Mouse (Mus musculus) activated CD4-positive, CD25-positive, alpha-beta regulatory T cell, adult 9 weeks (primary cell): Measurements from ENCODE around the gene Rbm18. TPM values are rescaled to one million over a fixed set of nuclear protein-coding genes. Genes with fewer than 3 reads are reported as not detected.

Source experiments
- polyA plus RNA-seq: library from polyadenylated mRNA; unstranded; fragments of 100-300 nt; shearing (Covaris generic); gene quantifications from one replicate; pipeline ENCODE4 v1.2.1, GENCODE M21; 2017

The Rbm18 gene
- polyA plus RNA-seq, result 64.8 TPM

GRCm38 (mm10) chr2:36136300-36136941 lies at the start of gene Rbm18, which contains the start of gene Mrrf:
Gene Rbm18, minus strand, starts transcription at chr2:36136773.
Gene Mrrf, plus strand, starts transcription at chr2:36136389.

DNA sequence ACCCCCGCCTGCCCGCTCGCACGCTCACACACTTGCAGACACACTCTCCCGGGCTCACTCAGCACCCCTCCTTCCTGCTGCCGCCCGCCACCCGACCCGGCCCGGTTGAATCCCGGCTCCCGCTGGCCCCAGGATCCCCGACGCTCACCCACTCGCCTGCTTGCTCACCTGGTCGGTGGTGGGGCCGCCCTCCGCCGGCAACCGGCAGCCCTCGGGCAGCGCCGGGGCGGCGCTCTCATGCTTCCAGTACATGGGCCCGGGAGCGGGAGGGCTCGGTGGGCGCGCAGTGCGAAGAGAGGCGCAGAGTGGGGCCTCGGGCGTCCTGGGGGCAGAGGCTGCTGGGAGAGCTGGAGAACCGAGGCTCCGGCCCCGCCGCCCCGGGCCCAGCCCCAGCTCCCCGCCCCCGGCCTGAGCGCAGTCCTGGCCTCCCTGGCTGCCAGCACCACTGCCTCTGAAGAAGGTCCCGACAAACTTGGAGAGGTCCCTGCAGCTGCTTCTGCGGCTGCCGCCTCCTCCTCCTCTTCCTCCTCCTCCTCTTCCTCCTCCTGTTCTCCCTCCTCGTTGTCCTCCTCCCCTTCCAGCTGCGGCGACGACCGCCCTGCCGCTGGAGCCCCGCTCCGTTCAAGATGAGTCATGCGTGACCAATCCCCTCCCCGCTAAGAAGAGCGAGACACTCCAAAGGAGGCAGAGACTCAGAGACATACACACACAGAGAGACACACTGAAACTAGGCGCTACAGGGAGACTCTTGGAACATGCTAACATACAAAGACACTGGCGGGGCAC lies 31.4 kb downstream of the Rbm18 start, which contains the start of gene Lhx6:
Gene Lhx6 (minus strand): TSS at position 453 of the 786 bp plus-strand sequence.

Other genes starting within 250 kb of the Rbm18 start
- gene Ttll11, start 156.9 kb downstream of the Rbm18 start, polyA plus RNA-seq, result not detected
- gene Ndufa8, start 87.4 kb downstream of the Rbm18 start, polyA plus RNA-seq, result 156 TPM
- not detected for gene Morn5, start 87.3 kb downstream of the Rbm18 start, polyA plus RNA-seq
- not detected for gene Lhx6, start 31.4 kb downstream of the Rbm18 start, polyA plus RNA-seq
- gene Mrrf, start 384 bp downstream of the Rbm18 start, polyA plus RNA-seq, result 18.1 TPM
- gene Ptgs1, start 93.7 kb upstream of the Rbm18 start, polyA plus RNA-seq, result 1.9 TPM
- gene Olfr338, start 236.7 kb upstream of the Rbm18 start, polyA plus RNA-seq, result 0.05 TPM